Mouse (Mus musculus) ES-Bruce4 (cell line): Measurements from ENCODE around the gene Homer2.

Experiments
- CTCF ChIP-seq: IDR thresholded peaks from one replicate; pipeline ENCODE4 v1.8.1; 2011; ENCODE audit warnings: low read depth, low read length
- EP300 ChIP-seq: IDR thresholded peaks from 2 replicates; pipeline ENCODE4 v1.6.1; 2011; ENCODE audit warnings: low read depth, low read length; ENCODE audit not compliant: insufficient read depth
- POLR2A ChIP-seq: IDR thresholded peaks from one replicate; pipeline ENCODE4 v1.8.1; 2011; ENCODE audit warnings: low read length; ENCODE audit not compliant: insufficient read depth

DNA sequence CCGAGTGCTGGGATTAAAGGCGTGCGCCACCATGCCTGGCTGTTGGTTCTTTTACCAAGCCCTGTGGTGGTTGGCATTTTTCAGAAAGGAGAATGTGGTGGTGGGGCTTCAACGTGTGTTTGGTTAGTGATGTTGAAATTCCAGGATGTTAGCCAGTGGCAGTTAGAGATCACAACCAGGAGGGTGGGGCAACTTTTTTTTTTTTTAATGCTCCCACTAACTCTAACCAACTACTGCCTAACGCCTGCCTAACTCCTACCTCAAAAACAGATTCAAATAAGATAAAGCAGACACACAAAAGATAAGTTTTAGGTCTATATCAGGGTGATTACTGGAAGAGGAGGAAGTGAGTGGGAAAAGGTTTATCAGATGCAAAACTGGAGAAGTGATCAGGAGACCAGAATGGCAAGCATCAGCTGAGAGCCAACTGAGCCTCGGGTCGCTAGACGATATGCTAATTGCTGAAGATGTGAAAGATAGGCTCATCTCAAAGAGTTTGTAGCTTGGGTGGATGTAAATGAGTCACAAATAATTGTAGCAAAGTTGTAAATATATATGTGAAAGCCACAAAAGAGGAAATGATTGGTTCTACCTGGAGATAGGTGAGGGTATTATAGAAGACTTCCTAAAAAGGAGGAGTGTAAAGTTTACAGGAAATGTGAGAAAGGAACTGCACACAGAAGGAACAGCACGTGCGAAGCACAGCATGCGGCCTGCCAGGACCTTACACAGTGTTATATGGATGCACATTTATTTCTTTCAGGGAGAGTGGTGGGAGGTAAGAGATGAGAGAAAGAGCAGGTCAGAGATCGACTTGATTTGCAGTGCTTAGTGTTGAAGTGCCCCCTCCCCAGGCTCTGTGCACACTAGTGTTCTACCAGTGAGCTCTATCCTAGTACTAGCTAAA is 25.1 kb upstream of the Homer2 start:
- TF ChIP-seq EP300 (no peak), CTCF (no peak), POLR2A (no peak)
